Mouse (Mus musculus) macrophage (primary cell): ENCODE results near the gene Pik3ca. TPM values are rescaled to one million over a fixed set of nuclear protein-coding genes. Genes with fewer than 3 reads are reported as not detected.
"Not testable (repeated sequence)": the region's sequence is repeated elsewhere in the genome, so short reads cannot be mapped to it uniquely, and the experiment has no call there.

Experiments
- H3K27ac ChIP-seq: fragments of 350-480 bp; formaldehyde crosslinking; 2 replicates; pipeline ENCODE4 v1.9.0; 2021
- H3K36me3 ChIP-seq: fragments of 350-480 bp; formaldehyde crosslinking; 2 replicates; pipeline ENCODE4 v1.9.0; 2021; ENCODE audit errors: inconsistent target
- H3K4me3 ChIP-seq: fragments of 350-480 bp; formaldehyde crosslinking; 2 replicates; pipeline ENCODE4 v1.9.0; 2021; ENCODE audit errors: inconsistent target
- H3K79me2 ChIP-seq: fragments of 350-480 bp; formaldehyde crosslinking; 2 replicates; pipeline ENCODE4 v1.9.0; 2021; ENCODE audit errors: inconsistent target
- WGBS: methylation state at CpG from one replicate; pipeline ENCODE4 v1.1.7; 2026; ENCODE audit warnings: inconsistent platforms; ENCODE audit not compliant: missing documents; 5-methylcytosine and 5-hydroxymethylcytosine counted together
- polyA plus RNA-seq: library from polyadenylated mRNA; stranded (reverse); fragments of 250-400 nt; gene quantifications from 3 replicates; pipeline ENCODE4 v1.2.4, GENCODE M21; 2018; ENCODE audit warnings: inconsistent platforms

The Pik3ca gene
- polyA plus RNA-seq, 1 experiment from 2014 or later = 25.9 TPM

DNA sequence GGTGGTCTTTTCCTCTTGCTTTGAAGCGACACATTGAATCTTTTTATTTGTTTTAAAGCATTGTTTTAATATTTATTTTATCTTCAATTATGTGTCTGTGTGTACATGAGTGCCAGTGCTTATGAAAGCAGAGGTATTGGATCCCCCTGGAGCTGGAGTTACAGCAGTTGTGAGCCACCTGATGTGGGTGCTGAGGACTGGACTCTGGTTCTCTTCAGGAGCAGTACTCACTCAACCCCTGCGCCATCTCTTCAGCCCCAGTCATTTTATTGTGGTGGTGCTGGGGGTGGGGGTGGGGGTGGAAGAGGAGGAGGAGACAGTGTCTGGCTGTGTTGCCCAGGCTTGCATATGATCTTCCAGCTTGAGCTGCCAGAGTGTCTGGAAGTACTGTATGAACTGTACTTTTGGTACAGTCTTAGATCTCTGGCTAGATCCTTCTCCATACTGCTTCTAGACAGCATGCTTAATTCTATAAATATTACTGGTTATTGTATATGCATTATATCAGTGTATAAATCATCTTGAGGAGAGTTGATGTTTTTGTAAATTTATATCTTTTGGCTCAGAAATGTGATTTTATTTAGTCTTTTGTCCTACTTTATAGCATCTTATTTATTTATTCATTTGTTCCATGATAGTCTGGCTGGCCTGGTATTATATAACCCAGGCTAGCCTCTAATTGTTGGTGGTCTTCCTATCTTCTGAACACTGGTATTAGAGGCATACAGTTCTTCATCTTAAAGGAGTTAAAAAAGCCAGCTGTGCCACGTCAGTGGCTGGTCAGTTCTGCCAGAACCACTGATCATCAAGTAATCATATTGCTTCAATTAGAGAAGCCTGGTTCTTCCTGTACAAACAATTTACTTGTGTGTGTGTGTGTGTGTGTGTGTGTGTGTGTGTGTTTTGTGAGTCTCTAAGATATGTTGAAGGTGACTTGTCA is 18.2 kb downstream of the Pik3ca start:
- Histone ChIP-seq H3K27ac (no peak overlapping the region), H3K36me3 (no peaks in the 10 kb centered on the region), H3K4me3 (no peak overlapping the region), H3K79me2 (peaks cover 100% of the 10 kb centered on the region)
- 87% methylated on average over 3 of the region's 3 CpGs for WGBS

DNA sequence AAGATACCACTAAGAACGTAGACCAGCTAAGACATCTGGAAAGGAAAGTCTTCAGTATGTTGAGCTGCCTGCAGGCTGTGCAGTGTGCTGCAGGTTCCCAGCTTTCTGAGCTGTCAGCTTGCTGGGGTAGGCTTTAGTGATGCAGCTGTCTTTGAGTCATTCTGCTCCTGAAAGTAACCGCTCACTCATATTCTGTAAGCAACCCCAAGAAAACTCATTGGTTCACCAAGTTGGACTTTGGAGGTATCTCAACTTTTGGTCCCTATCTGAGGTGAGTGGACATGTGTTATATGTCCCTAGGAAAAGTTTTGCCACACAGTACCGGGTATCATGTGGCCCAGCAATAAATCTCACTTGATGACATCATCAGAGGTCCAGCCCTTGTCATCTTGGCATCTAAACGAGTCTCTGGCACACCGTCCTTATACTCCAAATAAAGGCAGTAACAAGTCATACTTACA is 20.3 kb downstream of the Pik3ca start:
- H3K27ac ChIP-seq = no peak overlapping the region

DNA sequence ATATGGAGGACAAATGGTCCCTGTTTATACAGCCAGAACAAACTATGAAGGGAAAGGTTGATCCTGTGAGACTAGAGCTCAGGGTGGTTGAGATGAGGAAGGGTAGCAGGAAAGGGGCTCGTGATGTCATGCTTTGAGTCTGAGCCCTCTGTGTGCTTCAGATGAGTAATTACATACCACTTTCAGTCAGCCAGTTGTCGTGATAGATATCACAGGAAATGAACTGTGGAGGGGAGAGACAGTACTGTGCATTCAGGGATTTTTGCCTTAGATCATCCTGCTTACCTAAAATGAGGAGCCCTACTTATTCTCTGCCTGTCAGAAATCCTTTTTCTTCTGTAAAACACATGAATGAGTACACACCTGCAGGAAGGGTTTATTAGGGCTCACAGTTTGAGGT is 22.4 kb downstream of the Pik3ca start:
- Histone ChIP-seq H3K27ac (no peak overlapping the region), H3K4me3 (no peak overlapping the region), H3K36me3 (no peaks in the 10 kb centered on the region), H3K79me2 (peaks cover 100% of the 10 kb centered on the region)
- WGBS = 97% methylated on average over 2 of the region's 2 CpGs

More for the DNA sequence above, 20.3 kb downstream of the Pik3ca start:
- Histone ChIP-seq H3K4me3 (no peak overlapping the region), H3K36me3 (no peaks in the 10 kb centered on the region), H3K79me2 (peaks cover 100% of the 10 kb centered on the region)
- 87% methylated on average over 5 of the region's 5 CpGs for WGBS

DNA sequence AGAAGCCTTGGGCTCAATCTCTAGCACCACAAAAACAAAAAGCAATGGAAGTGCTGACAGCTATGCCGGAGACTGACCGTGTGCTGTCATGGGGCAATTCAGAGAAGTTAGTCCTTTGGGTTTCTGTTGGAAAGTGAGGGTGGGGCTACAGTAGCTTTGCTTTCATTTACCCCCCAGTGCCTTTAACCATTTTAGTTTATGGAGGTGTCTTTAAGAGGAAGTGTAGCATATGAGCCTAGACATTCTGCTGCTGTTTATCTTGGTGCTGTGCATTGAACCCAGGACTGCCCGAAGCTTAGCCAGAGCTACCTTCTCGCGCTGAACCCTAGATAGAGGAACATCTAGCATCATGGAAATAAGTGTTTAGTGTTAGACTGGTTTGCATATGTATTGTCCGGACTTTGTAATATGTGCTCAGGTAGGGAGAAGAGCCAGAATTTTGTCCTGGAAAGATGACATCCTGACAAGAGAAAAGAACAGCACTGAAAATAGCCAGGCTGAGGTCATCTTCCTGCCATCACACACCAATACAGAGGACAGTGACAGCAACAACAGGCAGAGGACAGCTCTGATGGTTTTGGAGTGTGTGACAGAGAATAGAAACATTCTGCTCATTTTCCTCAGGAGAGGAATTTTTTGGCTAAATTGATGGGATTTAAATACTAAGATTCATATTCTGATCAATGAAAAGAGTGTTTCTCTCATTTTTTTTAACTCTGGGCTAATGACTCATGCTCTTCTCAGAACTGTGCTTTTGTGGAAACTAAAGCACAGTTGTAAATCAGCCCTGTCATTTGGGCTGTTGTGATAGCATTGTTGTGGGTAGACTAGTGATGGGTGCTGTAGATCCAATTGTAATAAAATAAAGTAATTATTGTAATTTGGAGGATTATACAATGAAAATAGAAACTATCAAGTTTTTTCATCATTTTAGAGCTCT is 23.9 kb downstream of the Pik3ca start:
- H3K36me3 ChIP-seq = no peaks in the 10 kb centered on the region
- H3K27ac ChIP-seq = 0 out of 2 replicates have a peak overlapping the region, but pooled peaks have one; percentile 4
- 76% methylated on average over 6 of the region's 6 CpGs for WGBS
- peaks cover 100% of the 10 kb centered on the region for H3K79me2 ChIP-seq
- no peak overlapping the region for H3K4me3 ChIP-seq

DNA sequence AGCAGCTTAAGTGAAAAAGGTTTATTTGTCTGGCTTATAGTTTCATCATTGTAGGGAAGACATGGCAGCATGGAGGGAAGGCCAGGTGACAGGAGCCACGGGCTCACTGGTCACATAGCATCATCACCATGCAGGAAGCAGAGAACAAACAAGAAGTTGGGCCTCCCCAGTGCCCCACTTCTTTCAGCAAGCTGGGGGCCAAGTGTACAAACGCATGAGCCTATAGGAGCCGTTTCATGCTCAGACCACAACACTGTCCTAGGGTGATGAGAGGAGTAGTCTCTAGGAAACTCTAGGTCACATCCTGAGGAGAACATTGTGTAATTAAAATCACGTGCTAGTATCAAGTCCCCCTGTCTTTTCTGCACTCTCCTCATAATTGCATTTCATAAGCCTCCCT is 30.2 kb downstream of the Pik3ca start:
- no peaks in the 10 kb centered on the region for H3K36me3 ChIP-seq
- no peak overlapping the region for H3K4me3 ChIP-seq
- peaks cover 100% of the 10 kb centered on the region for H3K79me2 ChIP-seq
- WGBS = 5% methylated on average over 4 of the region's 4 CpGs
- H3K27ac ChIP-seq = no peak overlapping the region

DNA sequence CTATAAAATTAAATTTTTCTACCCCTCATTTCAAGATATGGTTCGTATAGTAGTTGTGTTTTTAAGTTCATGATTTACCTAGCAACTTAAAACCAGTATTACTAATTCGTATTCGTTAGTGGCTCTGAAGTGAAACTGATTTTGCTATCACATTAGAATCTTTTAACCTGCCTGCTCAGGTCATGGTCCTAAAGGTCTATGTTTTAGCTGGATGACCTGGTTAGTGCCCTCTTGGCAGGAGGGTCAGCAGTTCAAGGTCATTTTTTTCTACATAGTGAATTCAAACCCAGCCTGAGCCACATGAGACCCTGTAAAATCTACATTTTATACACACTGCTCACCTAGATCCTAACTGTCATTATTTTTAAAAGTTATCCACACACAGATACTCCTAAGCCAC is 30.9 kb downstream of the Pik3ca start:
- peaks cover 100% of the 10 kb centered on the region for H3K79me2 ChIP-seq
- WGBS = 79% methylated on average over 3 of the region's 3 CpGs
- H3K36me3 ChIP-seq = no peaks in the 10 kb centered on the region
- no peak overlapping the region for H3K27ac ChIP-seq
- no peak overlapping the region for H3K4me3 ChIP-seq

DNA sequence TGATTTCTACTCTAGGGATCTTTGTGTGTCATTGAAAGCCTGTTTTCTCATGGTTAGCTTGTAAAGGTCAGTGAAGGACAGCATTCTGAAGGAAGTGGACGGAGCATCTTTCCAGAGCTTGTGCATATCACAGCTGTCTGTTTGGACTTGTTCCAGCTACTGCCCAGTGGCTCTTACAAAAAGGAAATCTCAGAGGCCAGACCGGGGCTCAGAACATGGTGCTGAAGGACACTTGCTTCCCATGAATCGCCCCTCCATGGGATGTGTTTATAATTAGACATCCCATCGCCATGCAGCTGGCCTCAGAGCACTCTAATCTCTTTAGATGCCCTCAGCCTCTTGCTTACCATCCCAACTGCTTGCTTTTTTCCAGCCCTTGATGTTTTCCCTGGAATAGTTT is 31.4 kb downstream of the Pik3ca start:
- no peak overlapping the region for H3K4me3 ChIP-seq
- 90% methylated on average over 4 of the region's 4 CpGs for WGBS
- H3K79me2 ChIP-seq = peaks cover 100% of the 10 kb centered on the region
- H3K27ac ChIP-seq = no peak overlapping the region
- H3K36me3 ChIP-seq = no peaks in the 10 kb centered on the region

DNA sequence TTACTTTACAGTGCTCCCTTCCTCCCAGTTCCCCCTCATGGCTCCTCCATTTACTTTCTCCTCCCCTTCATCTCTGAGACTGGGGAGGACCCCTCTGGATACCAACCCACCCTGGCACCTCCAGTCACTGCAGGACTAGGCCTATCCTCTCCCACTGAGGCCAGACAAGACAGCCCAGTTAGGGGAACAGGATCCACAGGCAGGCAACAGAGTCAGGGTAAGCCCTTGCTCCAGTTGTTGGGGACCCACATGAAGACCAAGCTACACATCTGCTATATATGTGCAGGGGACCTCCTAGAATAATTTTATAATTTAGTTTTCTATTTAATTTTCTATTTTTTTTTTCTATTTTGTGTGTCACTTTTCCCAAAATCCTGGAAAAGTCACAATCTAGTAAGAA is 31.9 kb downstream of the Pik3ca start:
- not testable (repeated sequence) for H3K27ac ChIP-seq, H3K4me3 ChIP-seq, H3K36me3 ChIP-seq
- H3K79me2 ChIP-seq = peaks cover 100% of the 10 kb centered on the region

DNA sequence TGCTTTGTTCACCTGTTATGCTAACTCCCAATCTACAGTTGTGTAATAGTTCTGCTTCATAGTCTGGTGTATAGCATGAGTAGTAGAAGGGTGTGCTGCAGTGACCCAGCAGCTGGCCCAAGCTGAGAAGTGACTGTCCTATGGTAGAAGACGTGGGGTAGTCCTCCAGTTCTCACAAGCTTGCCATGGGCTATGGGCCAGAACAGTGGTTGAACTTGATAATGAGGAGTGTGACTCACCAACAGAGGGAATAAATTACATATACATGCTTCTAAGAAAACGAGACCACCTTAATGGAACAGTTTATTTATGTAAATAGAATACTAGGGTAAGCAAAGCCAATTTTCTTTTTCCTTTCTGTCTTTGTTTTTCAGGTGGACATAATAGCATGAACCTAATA is 32.9 kb downstream of the Pik3ca start:
- Histone ChIP-seq H3K36me3 (no peaks in the 10 kb centered on the region), H3K27ac (no peak overlapping the region), H3K4me3 (no peak overlapping the region), H3K79me2 (peaks cover 100% of the 10 kb centered on the region)
- 73% methylated on average over 2 of the region's 2 CpGs for WGBS

DNA sequence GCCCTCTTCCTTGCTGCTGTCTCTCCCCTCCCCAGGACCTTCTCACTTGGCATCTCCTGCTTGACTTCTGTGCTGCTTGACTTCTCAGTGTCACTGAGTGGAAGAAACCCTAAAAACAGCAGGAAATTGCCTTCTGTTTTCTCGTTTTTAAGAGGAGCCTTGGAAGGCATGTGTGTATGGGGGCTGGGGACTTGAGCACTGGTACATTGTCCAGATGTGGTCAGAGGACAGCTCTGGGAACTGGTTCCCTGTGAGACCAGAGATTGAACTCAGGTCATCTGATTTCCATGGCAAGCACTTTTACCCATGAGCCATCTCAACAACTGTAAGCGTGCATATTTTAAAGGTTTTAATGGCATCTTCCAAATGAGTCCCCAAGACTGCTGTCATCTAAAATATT is 36.5 kb downstream of the Pik3ca start:
- Histone ChIP-seq H3K79me2 (peaks cover 76% of the 10 kb centered on the region), H3K4me3 (no peak overlapping the region)

DNA sequence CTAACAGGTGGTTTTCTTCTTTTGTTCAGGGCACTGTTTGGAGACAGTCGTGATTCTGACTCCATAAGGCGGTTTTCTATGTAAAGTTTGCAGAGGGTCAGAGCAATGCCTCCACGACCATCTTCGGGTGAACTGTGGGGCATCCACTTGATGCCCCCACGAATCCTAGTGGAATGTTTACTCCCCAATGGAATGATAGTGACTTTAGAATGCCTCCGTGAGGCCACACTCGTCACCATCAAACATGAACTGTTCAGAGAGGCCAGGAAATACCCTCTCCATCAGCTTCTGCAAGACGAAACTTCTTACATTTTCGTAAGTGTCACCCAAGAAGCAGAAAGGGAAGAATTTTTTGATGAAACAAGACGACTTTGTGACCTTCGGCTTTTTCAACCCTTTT is 38.6 kb downstream of the Pik3ca start:
- peaks cover 40% of the 10 kb centered on the region for H3K36me3 ChIP-seq
- no peak overlapping the region for H3K4me3 ChIP-seq
- no peak overlapping the region for H3K27ac ChIP-seq
- H3K79me2 ChIP-seq = peaks cover 56% of the 10 kb centered on the region
- 93% methylated on average over 11 of the region's 11 CpGs for WGBS

More for the DNA sequence above, 36.5 kb downstream of the Pik3ca start:
- WGBS = 86% methylated on average over 2 of the region's 2 CpGs
- Histone ChIP-seq H3K27ac (no peak overlapping the region), H3K36me3 (peaks cover 20% of the 10 kb centered on the region)

DNA sequence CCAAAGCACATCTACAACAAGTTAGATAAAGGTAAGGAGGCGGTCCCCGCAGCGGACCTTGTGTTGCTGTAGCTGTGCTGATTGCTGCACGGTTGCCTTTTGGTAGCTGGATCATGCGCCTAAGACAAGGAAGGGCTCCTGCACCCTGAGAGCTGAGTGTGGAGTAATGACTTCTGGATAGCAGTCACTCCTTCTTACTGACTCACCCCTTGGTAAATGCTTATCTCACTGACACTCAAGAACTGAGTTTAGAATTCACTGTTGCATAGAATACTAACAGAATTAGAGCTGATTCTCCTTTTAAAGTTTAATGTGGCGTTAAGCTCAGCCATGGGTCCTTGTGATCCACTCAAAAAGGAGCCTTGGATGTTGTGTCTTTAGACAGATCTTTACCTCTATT is 39.8 kb downstream of the Pik3ca start:
- Histone ChIP-seq H3K4me3 (no peak overlapping the region), H3K36me3 (peaks cover 52% of the 10 kb centered on the region), H3K79me2 (peaks cover 44% of the 10 kb centered on the region), H3K27ac (no peak overlapping the region)
- WGBS = 93% methylated on average over 6 of the region's 6 CpGs

DNA sequence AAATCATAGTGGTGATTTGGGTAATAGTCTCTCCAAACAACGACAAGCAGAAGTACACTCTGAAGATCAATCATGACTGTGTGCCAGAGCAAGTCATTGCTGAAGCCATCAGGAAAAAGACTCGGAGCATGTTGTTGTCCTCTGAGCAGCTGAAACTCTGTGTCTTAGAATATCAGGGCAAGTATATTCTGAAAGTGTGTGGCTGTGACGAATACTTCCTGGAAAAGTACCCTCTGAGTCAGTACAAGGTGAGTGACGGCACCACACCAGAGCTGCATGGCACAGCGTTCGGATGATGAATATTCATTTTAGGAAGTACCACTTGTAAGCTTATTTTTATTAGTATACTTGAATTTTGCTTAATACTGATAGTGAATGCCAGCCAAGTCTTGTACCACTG is 40.3 kb downstream of the Pik3ca start:
- H3K4me3 ChIP-seq = no peak overlapping the region
- 90% methylated on average over 6 of the region's 6 CpGs for WGBS
- H3K27ac ChIP-seq = no peak overlapping the region
- H3K79me2 ChIP-seq = peaks cover 38% of the 10 kb centered on the region
- H3K36me3 ChIP-seq = peaks cover 54% of the 10 kb centered on the region

DNA sequence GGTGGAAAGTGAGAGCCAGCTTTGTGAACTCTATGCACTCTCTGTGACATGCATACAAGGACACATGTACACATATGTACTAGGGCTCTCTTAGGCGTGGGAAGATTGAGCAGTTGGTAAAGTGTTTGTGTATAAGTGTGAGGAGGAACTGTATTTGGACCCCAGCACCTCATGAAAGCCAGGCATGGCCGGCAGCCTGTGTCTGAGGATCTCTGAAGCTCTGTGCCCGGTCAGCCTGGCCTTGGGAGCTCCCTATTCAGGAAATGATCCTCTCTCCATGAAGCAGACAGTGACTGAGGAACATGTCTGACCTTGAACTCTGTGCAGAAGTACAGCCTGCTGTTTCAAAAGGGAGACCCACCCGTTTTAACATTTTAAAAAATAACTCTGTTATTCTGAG is 41.2 kb downstream of the Pik3ca start:
- Histone ChIP-seq H3K27ac (no peak overlapping the region), H3K79me2 (peaks cover 29% of the 10 kb centered on the region), H3K4me3 (no peak overlapping the region), H3K36me3 (peaks cover 62% of the 10 kb centered on the region)
- WGBS = 98% methylated on average over 4 of the region's 4 CpGs

DNA sequence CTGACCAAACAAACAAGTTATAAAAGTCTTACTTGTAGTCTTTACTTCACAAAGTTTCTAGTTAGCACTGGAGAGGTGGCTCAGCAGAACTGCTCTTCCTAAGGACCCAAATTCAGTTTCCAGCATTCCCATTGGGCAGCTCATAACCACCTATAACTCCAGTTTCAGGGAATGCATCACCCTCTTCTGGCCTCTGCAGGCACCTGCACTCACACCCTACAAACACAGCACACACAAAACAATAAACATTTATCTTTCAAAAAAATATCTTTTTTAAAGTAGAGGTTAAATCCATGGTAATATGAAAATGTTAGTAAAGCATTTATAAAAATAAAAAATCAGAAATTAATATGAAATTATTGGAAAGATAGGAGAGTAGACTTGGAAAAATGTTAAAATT is 44.2 kb downstream of the Pik3ca start:
- no peak overlapping the region for H3K4me3 ChIP-seq
- no peaks in the 10 kb centered on the region; the same call in 1 of the 2 replicates for H3K79me2 ChIP-seq
- H3K36me3 ChIP-seq = peaks cover 76% of the 10 kb centered on the region
- H3K27ac ChIP-seq = no peak overlapping the region
